Mouse (Mus musculus) kidney, adult 2 months (tissue): ENCODE measurements around the gene Tnni1. TPM values are rescaled to one million over a fixed set of nuclear protein-coding genes. Genes with fewer than 3 reads are reported as not detected.

Source experiments
- DNase-seq: peaks from one replicate; pipeline ENCODE4 v3.0.0; 2021
- H3K27ac ChIP-seq: fragments of 200-500 bp; 2 replicates; pipeline ENCODE4 v1.5.1; 2012; ENCODE audit warnings: low read depth, low read length, control low read depth, inconsistent platforms; ENCODE audit not compliant: insufficient read depth
- H3K27me3 ChIP-seq: fragments of 200-500 bp; replicated peaks from 2 replicates; pipeline ENCODE4 v1.6.1; 2012; ENCODE audit warnings: mild to moderate bottlenecking, moderate library complexity, low read length, inconsistent platforms; ENCODE audit not compliant: control insufficient read depth, insufficient read depth
- H3K36me3 ChIP-seq: fragments of 200-500 bp; 2 replicates; pipeline ENCODE4 v1.6.1; 2012; ENCODE audit warnings: mild to moderate bottlenecking, moderate library complexity, low read length, inconsistent platforms; ENCODE audit not compliant: control insufficient read depth, insufficient read depth
- H3K4me1 ChIP-seq: fragments of 200-500 bp; 2 replicates; pipeline ENCODE4 v1.6.1; 2011; ENCODE audit warnings: low read length; ENCODE audit not compliant: control insufficient read depth, insufficient read depth
- H3K4me3 ChIP-seq: fragments of 200-500 bp; 2 replicates; pipeline ENCODE4 v1.5.1; 2011; ENCODE audit warnings: mild to moderate bottlenecking, low read depth, low read length, control low read depth; ENCODE audit not compliant: insufficient read depth
- CTCF ChIP-seq: fragments of 200-500 bp; conservative IDR thresholded peaks from 2 replicates; pipeline ENCODE4 v1.5.1; 2011; ENCODE audit warnings: low read depth, mild to moderate bottlenecking, control low read depth, low read length, moderate library complexity, mixed read lengths; ENCODE audit not compliant: insufficient read depth, insufficient read length
- POLR2A ChIP-seq: fragments of 200-500 bp; IDR thresholded peaks from one replicate; pipeline ENCODE4 v1.6.1; 2011; ENCODE audit warnings: low read depth, low read length, control low read depth
- WGBS: fragments of 180-500 bp; shearing (Covaris S2); methylation state at CpG from one replicate; pipeline ENCODE4 v1.1.7; 2018; 5-methylcytosine and 5-hydroxymethylcytosine counted together
- polyA plus RNA-seq: library from polyadenylated mRNA; depleted of rRNA; stranded (reverse); fragments of >200 nt; gene quantifications from 2 replicates; pipeline ENCODE4 v1.2.3, GENCODE M21; 2012

Gene Tnni1
- polyA plus RNA-seq, 1 experiment: 5.8 TPM

DNA sequence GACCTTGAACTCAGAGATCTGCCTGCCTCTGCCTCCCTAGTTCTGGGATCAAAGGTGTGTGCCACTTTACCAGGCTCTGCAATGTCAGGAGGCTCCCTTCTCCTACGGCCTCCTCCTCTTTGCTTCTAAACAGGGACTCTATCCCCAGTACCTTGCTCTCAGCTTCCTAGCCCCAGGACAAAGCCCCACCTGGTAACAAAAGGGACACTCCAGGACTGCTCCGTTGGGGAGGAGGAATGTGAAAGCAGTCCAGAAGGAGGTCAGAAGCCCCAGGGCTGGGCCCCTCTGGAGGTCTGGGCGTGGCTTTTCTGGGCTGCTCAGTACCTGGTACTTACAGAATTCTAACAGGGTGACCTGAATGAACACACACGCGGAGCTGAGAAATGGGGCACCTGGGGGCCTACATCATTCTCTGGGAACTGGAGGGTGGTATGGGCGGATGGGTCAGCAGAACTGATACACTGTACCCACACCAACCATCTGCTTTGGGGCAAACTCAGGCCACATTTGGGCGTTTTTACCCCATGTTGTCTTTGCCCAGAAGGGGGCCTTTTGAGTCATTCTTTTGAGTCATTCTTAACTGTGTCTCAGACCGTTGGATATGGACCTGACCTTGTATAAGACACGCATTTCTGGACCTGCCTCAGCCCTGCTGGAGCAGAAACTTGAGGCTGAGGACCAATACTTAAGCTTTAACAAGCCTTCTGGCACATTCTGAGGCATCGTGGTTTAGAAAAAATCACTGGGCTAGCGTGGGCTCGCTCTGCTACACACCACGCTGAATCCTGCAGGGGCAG, 13.1 kb downstream of the Tnni1 start:
- Histone ChIP-seq H3K27me3 (no peaks in the 10 kb centered on the region; the same call in 1 of the 2 replicates), H3K4me3 (no peak overlapping the region), H3K4me1 (no peaks in the 10 kb centered on the region), H3K36me3 (no peaks in the 10 kb centered on the region), H3K27ac (no peak overlapping the region)
- TF ChIP-seq CTCF: no peak
- TF ChIP-seq POLR2A: no peak
- DNase-seq: no peak
- WGBS: 80% methylated on average over 13 of the region's 13 CpGs

DNA sequence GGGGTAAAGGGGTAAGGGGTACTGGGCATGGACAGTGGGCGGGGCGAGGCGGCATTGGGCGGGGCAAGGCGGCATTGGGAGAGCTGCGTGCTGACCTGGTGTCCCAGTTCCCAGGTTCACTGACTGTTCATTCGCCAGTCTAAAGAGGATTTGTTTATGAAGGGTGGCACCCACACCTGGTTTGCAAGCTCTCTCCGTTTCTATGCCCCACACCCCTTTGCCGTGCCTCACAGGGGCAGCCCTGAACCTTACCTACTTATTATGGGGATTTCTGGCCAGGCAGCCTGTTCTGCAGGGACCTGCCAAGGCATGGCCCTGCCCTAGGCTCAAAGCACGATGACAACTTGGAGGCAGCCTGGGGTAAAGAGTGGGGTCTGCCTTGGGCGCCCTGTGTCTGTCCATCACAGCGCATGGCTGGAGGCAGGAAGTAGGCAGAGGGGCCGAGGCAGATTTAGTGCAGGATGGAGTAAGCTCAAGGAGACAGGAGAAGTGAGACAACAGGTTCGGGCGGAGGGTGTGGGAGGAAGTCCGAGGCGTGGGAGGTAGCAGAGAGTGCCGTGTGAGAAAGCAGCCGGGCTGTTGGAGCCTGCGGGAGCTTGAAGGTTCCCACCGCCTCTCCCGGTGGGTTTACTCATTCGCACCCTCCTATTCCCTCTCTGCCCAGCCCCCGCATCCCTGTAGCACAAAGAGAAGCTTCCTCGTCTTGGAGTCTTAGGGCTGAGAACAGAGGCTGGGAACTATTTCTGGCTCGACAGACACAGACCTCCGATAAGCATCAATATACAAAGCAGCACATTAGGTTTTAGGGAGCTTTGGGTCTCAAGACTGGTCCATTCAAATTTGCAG, 14.4 kb downstream of the Tnni1 start:
- no peaks in the 10 kb centered on the region; the same call in 1 of the 2 replicates for H3K27me3 ChIP-seq
- no peaks in the 10 kb centered on the region for H3K36me3 ChIP-seq
- peak overlapping the region; percentile 12; the same call in 1 of the 2 replicates for H3K4me3 ChIP-seq
- 14% methylated on average over 27 of the region's 27 CpGs for WGBS
- no peak overlapping the region for H3K27ac ChIP-seq
- H3K4me1 ChIP-seq: no peaks in the 10 kb centered on the region
- no peak for DNase-seq
- TF ChIP-seq POLR2A: no peak
- TF ChIP-seq CTCF: no peak

DNA sequence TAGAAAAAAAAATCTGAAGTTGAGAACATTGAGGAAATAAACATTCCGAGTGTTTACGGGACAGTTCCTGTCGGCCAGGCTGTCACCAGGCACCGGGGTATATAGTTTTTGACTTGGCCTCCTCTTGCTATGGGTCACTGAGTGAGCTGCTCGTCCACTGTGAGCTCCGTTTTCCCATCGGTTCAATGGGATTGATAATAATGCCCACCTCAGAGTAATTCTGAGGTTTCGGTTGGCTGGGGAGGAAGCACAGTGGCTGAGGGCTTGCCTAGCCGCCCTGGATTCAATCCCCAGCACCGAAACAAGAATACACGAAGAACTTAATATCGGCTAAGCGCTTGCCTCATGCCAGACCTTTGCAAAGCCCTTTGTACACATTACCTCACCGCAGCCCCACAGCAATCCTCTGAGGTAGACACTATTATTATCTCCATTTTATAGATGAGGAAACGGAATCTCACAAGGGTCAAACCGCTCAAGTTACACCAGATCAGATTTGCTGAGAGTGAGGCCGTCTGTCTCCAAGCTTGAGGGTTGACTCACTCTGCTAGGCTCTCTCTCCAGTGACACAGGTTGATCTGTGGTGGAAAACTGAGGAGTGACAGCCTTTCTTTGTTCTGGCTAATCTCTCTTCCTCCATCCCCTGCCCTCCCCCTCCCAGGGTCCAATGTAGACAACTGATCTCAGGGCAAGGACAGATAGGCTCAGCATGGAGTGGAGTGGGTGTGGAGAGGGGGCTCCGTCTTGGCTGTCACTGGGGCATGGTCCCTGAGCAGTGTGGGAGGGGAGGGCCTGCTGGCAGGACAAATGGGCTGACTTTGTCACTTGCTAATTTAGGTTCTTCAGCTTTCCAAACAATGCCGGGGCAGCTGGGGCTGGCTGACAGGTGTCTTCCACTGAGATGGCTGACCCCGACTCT, 15.2 kb downstream of the Tnni1 start:
- no peaks in the 10 kb centered on the region; the same call in 1 of the 2 replicates for H3K27me3 ChIP-seq
- H3K36me3 ChIP-seq: no peaks in the 10 kb centered on the region
- H3K4me1 ChIP-seq: no peaks in the 10 kb centered on the region
- no peak overlapping the region for H3K4me3 ChIP-seq
- WGBS: 46% methylated on average over 20 of the region's 20 CpGs
- H3K27ac ChIP-seq: no peak overlapping the region
- DNase-seq: no peak
- TF ChIP-seq POLR2A (no peak), CTCF (no peak)

DNA sequence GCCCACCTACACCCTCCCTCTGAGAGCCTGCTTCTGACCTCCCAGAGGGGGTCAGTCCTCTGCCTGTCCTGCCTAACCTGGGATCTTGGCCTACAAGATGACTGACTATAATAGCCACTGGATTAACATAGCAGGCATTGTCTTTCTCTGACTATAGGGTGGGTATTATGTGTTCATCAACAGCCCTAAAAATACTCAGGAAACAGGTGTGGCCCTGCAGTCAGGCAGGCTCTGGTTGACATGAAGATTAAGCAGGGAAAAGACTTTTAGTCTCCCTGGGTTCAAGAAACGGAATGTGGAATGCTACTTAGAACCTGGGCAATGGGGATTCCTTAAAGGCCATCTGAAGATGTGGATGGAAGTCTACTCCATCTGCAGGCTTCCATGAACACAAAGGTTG, 19.3 kb downstream of the Tnni1 start:
- Histone ChIP-seq H3K27ac (no peak overlapping the region), H3K36me3 (no peaks in the 10 kb centered on the region), H3K27me3 (no peaks in the 10 kb centered on the region; the same call in 1 of the 2 replicates), H3K4me1 (no peaks in the 10 kb centered on the region), H3K4me3 (no peak overlapping the region)
- DNase-seq: no peak
- 80% methylated on average over 1 of the region's 1 CpGs for WGBS
- TF ChIP-seq CTCF: no peak
- TF ChIP-seq POLR2A: no peak

DNA sequence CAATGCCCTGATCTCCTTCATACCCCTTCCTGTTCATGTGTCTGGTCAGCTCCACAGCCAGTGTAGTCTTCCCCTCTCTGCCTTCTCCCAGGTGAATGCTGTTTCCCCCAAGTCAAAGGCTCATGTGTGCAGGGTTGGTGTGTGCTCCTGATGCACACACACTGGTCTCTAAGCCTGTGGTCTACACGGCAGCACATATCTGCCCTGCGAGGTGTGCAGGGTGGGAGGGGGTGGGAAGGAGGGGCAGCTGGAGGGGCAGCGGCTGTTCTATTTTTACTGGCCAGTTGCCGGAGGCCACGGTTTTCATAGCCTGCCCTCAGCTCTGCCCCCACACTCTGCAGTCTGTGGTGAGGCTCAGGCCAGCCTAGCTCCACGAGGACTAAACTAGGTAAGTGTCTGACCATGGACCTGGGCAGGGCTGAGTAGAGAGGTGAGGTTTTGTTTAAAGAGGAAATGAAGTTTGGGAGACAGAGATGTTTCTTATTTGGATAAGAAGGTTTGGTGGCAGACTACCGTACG, 19.9 kb downstream of the Tnni1 start:
- Histone ChIP-seq H3K4me1 (no peaks in the 10 kb centered on the region), H3K27me3 (no peaks in the 10 kb centered on the region; the same call in 1 of the 2 replicates), H3K27ac (no peak overlapping the region)

DNA sequence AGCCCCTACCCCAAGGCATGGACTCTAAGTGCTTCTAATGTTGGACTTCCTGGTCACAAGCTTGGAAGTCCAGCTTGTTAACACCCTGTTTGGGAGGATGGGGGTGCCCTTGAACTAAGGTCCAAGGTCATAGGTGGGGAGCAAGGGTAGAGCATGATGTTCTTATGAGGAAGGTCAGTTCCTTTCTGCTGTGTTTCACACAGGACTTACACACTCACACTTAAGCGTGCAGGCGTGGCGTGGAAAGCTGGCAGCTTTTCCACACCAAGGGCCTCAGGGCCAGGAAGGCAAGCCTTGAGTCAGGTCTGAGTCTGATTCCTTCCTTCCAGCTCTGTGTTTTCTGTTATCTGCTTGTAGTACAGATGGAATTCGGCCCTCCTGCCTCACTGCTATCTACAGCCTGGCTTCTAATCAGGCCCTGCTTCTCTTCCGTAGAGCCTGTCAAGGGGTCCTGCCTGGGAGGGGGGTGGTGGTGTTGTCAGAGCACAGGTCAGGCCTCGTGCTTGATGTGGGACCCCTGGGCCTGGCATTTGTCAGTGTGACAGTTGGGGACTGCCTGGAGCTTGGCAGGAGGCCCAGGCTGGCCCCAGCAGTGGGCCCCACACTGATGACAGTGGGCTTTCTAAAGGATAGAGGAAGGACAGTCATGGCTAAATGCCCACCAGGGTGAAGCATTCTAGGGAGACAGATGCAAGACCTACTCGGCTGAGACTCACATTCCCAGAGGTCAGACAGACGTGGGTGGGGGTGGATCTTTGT, 21.1 kb downstream of the Tnni1 start:
- WGBS: 75% methylated on average over 8 of the region's 8 CpGs
- no peak for TF ChIP-seq CTCF
- no peak for TF ChIP-seq POLR2A
- H3K27ac ChIP-seq: no peak overlapping the region

More for the DNA sequence above, 19.9 kb downstream of the Tnni1 start:
- Histone ChIP-seq H3K36me3 (no peaks in the 10 kb centered on the region), H3K4me3 (no peak overlapping the region)
- WGBS: 61% methylated on average over 8 of the region's 8 CpGs
- TF ChIP-seq POLR2A: no peak
- TF ChIP-seq CTCF: no peak
- DNase-seq: no peak

More for the DNA sequence above, 21.1 kb downstream of the Tnni1 start:
- Histone ChIP-seq H3K36me3 (no peaks in the 10 kb centered on the region), H3K4me1 (no peaks in the 10 kb centered on the region), H3K4me3 (no peak overlapping the region), H3K27me3 (no peaks in the 10 kb centered on the region)
- no peak for DNase-seq
